Mouse (Mus musculus): ENCODE data around the gene Foxb1. TPM values are rescaled to one million over a fixed set of nuclear protein-coding genes. Genes with fewer than 3 reads are reported as not detected.

Foxb1 gene
- polyA plus RNA-seq, 1 experiment = not detected

DNA sequence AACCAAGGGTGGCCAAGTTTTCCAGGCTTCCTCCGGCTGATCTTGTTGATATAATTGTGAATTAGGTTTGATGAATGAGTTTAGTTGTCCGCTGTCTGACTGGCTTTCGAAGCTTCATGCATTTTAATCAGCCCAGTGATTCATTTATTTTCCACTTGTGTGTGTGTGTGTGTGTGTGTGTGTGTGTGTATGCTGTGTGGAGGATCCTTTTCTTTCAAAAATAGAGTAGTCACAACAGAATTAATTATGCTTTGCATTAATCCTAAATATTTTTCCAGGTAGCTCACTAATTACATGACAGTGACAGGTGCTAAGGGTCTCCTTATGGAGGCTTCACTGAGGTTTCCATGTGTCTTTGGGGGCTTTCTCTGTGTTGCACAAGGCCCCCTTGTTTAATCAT lies 4.3 kb downstream of the Foxb1 start:
- peaks cover 3% of the 10 kb centered on the region; the same call in 1 of the 2 replicates for H3K27me3 ChIP-seq (replicated peaks; ENCODE audit: control insufficient read depth, insufficient read depth, low read length)
- H3K4me1 ChIP-seq (ENCODE audit: control insufficient read depth, insufficient read depth, low read length) = no peaks in the 10 kb centered on the region; the same call in 1 of the 2 replicates
- H3K36me3 ChIP-seq (ENCODE audit: control insufficient read depth, insufficient read depth, low read length) = no peaks in the 10 kb centered on the region
- no peak for DNase-seq
- WGBS = 43% methylated on average over 3 of the region's 3 CpGs
- TF ChIP-seq CTCF (conservative IDR thresholded peaks at IDR 0.05; ENCODE audit: insufficient read depth, insufficient read length, low read depth, low read length) = no peak
- TF ChIP-seq POLR2A (IDR thresholded peaks at IDR 0.05; ENCODE audit: low read depth, low read length) = no peak
- H3K4me3 ChIP-seq (ENCODE audit: insufficient read depth, low read depth, low read length) = no peak overlapping the region
- H3K27ac ChIP-seq (ENCODE audit: insufficient read depth, low read depth, low read length) = no peak overlapping the region

DNA sequence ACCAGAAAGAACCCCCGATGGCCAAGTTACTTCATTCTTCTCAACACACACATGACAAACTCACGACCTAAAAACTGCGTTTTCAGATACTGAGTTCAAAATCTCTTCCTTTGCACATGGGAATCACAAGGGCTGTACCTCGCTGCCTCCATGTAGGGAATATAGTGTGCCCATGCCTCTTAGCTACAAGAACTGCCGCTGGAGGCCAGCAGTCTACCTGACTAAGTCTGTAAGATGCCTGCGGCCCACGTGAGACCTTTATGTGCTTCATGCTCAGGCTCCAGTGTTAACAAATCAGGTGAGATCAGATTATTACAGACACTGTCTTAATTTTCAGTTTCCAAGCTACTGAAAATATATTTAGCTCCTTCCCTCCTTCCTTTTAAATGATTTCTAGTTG lies 4.7 kb downstream of the Foxb1 start:
- no peak for DNase-seq
- H3K4me3 ChIP-seq (ENCODE audit: insufficient read depth, low read depth, low read length) = no peak overlapping the region
- H3K36me3 ChIP-seq (ENCODE audit: control insufficient read depth, insufficient read depth, low read length) = no peaks in the 10 kb centered on the region
- no peaks in the 10 kb centered on the region; the same call in 1 of the 2 replicates for H3K4me1 ChIP-seq (ENCODE audit: control insufficient read depth, insufficient read depth, low read length)
- WGBS = 55% methylated on average over 7 of the region's 7 CpGs
- no peak overlapping the region for H3K27ac ChIP-seq (ENCODE audit: insufficient read depth, low read depth, low read length)
- peaks cover 3% of the 10 kb centered on the region; the same call in 1 of the 2 replicates for H3K27me3 ChIP-seq (replicated peaks; ENCODE audit: control insufficient read depth, insufficient read depth, low read length)
- TF ChIP-seq CTCF (conservative IDR thresholded peaks at IDR 0.05; ENCODE audit: insufficient read depth, insufficient read length, low read depth, low read length) (no peak), POLR2A (IDR thresholded peaks at IDR 0.05; ENCODE audit: low read depth, low read length) (no peak)

DNA sequence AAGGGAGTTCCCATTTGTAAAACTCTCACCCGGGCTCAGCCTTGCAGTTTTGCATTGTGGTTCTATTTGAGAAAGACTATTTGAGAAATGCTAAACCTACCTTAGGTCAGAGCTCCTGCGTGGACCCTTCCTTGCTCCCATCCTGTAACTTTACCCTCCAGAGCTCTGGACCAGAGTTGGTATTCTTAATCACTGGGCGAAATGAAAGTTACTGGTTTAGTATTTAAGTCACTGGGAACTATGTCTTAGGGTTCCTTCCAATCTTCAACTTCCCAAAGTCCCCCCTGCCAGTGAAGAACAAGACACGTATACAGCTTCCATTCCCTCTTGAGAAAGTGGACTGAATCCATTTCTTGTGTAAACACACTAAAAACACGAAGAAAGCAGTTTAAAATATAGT lies 5.6 kb downstream of the Foxb1 start:
- Histone ChIP-seq H3K4me3 (ENCODE audit: insufficient read depth, low read depth, low read length) (no peak overlapping the region), H3K36me3 (ENCODE audit: control insufficient read depth, insufficient read depth, low read length) (no peaks in the 10 kb centered on the region), H3K27me3 (replicated peaks; ENCODE audit: control insufficient read depth, insufficient read depth, low read length) (peaks cover 3% of the 10 kb centered on the region; the same call in 1 of the 2 replicates), H3K27ac (ENCODE audit: insufficient read depth, low read depth, low read length) (no peak overlapping the region), H3K4me1 (ENCODE audit: control insufficient read depth, insufficient read depth, low read length) (no peaks in the 10 kb centered on the region; the same call in 1 of the 2 replicates)
- no peak for DNase-seq
- 23% methylated on average over 5 of the region's 5 CpGs for WGBS
- TF ChIP-seq CTCF (conservative IDR thresholded peaks at IDR 0.05; ENCODE audit: insufficient read depth, insufficient read length, low read depth, low read length) (no peak), POLR2A (IDR thresholded peaks at IDR 0.05; ENCODE audit: low read depth, low read length) (no peak)

DNA sequence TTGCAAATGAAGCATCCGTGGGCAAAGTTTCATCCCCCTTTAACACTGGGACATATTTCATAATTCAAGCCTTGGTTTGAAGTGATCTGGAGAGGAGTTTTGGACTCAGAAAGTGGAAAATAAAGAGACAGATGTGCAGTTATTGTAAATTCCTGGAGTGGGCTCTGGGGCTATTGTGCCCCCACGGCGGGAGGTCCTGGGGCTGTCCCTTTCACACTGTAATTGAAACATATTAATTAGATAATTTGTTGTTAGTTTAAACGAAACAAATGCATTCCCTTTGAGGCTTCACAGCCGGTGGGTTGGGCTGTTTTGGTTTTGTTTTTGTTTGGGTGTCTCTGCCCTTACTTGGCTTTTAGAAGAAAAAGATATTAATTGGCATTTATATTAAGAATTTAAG lies 6.0 kb downstream of the Foxb1 start:
- Histone ChIP-seq H3K4me3 (ENCODE audit: insufficient read depth, low read depth, low read length) (no peak overlapping the region), H3K27ac (ENCODE audit: insufficient read depth, low read depth, low read length) (no peak overlapping the region), H3K36me3 (ENCODE audit: control insufficient read depth, insufficient read depth, low read length) (no peaks in the 10 kb centered on the region), H3K27me3 (replicated peaks; ENCODE audit: control insufficient read depth, insufficient read depth, low read length) (peaks cover 3% of the 10 kb centered on the region; the same call in 1 of the 2 replicates), H3K4me1 (ENCODE audit: control insufficient read depth, insufficient read depth, low read length) (no peaks in the 10 kb centered on the region; the same call in 1 of the 2 replicates)
- 25% methylated on average over 5 of the region's 5 CpGs for WGBS
- DNase-seq = no peak
- TF ChIP-seq CTCF (conservative IDR thresholded peaks at IDR 0.05; ENCODE audit: insufficient read depth, insufficient read length, low read depth, low read length) (no peak), POLR2A (IDR thresholded peaks at IDR 0.05; ENCODE audit: low read depth, low read length) (no peak)

DNA sequence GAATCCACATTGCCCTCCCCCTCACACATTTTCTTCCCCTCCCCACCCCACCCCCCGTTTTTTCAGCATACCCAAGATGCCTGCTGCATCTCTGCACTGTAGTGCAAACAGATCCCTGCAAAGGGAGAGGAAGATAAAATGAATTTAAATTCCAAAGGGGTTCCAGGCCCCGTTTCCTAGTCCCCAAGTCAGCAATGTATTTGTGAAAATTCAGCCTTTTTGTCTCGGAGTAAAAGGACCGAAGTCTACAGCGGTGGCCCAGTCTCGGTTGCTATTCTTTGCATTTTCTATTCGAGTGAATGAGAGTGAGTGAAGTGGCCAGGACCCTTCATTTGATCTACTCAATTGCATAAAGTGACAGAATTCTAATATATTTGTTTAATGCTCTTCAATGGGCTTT lies 6.4 kb downstream of the Foxb1 start:
- no peak overlapping the region for H3K27ac ChIP-seq (ENCODE audit: insufficient read depth, low read depth, low read length)
- no peaks in the 10 kb centered on the region; the same call in 1 of the 2 replicates for H3K4me1 ChIP-seq (ENCODE audit: control insufficient read depth, insufficient read depth, low read length)
- H3K4me3 ChIP-seq (ENCODE audit: insufficient read depth, low read depth, low read length) = no peak overlapping the region
- WGBS = 34% methylated on average over 7 of the region's 7 CpGs
- H3K27me3 ChIP-seq (replicated peaks; ENCODE audit: control insufficient read depth, insufficient read depth, low read length) = peaks cover 3% of the 10 kb centered on the region; the same call in 1 of the 2 replicates
- H3K36me3 ChIP-seq (ENCODE audit: control insufficient read depth, insufficient read depth, low read length) = no peaks in the 10 kb centered on the region
- no peak for DNase-seq
- TF ChIP-seq CTCF (conservative IDR thresholded peaks at IDR 0.05; ENCODE audit: insufficient read depth, insufficient read length, low read depth, low read length) = no peak
- no peak for TF ChIP-seq POLR2A (IDR thresholded peaks at IDR 0.05; ENCODE audit: low read depth, low read length)

DNA sequence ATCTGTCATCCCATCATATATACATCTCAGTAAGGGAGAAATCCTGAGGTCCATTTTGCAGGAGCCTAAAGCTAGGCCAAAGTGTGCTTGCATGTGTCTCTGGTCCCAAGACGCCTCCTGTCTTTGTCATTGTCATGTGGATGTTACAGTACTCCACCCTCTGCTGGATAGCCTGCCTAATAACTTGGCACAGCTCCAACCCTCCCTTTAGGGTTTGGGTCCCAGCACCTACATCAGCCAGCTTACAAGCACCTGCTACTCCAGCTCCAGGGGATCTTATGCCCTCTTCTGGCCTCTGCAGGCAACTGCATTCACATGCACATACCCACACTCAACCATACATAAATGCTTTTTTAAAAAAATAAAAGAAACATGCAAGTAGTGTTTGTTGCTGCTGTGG lies 12.8 kb downstream of the Foxb1 start:
- WGBS = 93% methylated on average over 1 of the region's 1 CpGs
- no peak for DNase-seq
- Histone ChIP-seq H3K4me3 (ENCODE audit: insufficient read depth, low read depth, low read length) (no peak overlapping the region), H3K36me3 (ENCODE audit: control insufficient read depth, insufficient read depth, low read length) (no peaks in the 10 kb centered on the region), H3K27ac (ENCODE audit: insufficient read depth, low read depth, low read length) (no peak overlapping the region), H3K4me1 (ENCODE audit: control insufficient read depth, insufficient read depth, low read length) (no peaks in the 10 kb centered on the region), H3K27me3 (replicated peaks; ENCODE audit: control insufficient read depth, insufficient read depth, low read length) (no peaks in the 10 kb centered on the region)
- no peak for TF ChIP-seq POLR2A (IDR thresholded peaks at IDR 0.05; ENCODE audit: low read depth, low read length)
- 0 out of 2 replicates have a peak, but pooled peaks have one; percentile 15 for TF ChIP-seq CTCF (conservative IDR thresholded peaks at IDR 0.05; ENCODE audit: insufficient read depth, insufficient read length, low read depth, low read length)

DNA sequence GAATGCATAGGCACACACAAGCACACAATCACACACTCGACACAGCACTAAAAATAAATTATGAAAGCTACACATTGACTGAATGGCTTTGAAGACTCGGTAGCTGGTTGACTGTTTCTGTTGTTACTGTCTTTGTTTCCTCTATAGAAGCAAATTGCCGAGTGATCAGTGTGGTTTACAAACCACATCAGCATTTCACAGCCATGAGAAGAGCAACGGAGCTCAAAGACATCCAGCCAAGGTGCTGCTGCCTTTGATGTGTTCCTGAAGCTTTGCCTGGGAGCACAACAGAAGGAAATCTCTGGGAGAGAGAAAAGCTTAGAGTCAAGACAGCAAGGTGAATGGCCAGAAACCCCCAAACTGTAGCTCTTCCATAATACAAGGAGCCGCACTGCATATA lies 32.0 kb downstream of the Foxb1 start:
- Histone ChIP-seq H3K4me1 (ENCODE audit: control insufficient read depth, insufficient read depth, low read length) (no peaks in the 10 kb centered on the region), H3K27ac (ENCODE audit: insufficient read depth, low read depth, low read length) (no peak overlapping the region), H3K4me3 (ENCODE audit: insufficient read depth, low read depth, low read length) (no peak overlapping the region), H3K36me3 (ENCODE audit: control insufficient read depth, insufficient read depth, low read length) (no peaks in the 10 kb centered on the region), H3K27me3 (replicated peaks; ENCODE audit: control insufficient read depth, insufficient read depth, low read length) (no peaks in the 10 kb centered on the region; the same call in 1 of the 2 replicates)
- DNase-seq = no peak
- TF ChIP-seq POLR2A (IDR thresholded peaks at IDR 0.05; ENCODE audit: low read depth, low read length) (no peak), CTCF (conservative IDR thresholded peaks at IDR 0.05; ENCODE audit: insufficient read depth, insufficient read length, low read depth, low read length) (no peak)
- WGBS = 38% methylated on average over 5 of the region's 5 CpGs

All from kidney, adult 2 months (tissue).